Mouse (Mus musculus) lung, adult 10 weeks (tissue): Measurements from ENCODE around the gene Fastkd2. TPM values are rescaled to one million over a fixed set of nuclear protein-coding genes. Genes with fewer than 3 reads are reported as not detected.

Source experiments
- polyA plus RNA-seq: library from polyadenylated mRNA; stranded (reverse); fragments of 350-450 nt; fragmentation: Illumina TruSeq; extraction: RNeasy Lipid Tissue Mini Kit (QIAGEN cat#74804); gene quantifications from one replicate; pipeline ENCODE4 v1.2.3, GENCODE M21; 2014; ENCODE audit warnings: low read depth, low replicate concordance; ENCODE audit not compliant: insufficient read depth

The Fastkd2 gene
- polyA plus RNA-seq: 13.1 TPM

GRCm38 (mm10) chr1:63730240-63730771, at the start of gene Fastkd2, which contains the start of gene Mdh1b:
Gene Fastkd2, plus strand, starts transcription at chr1:63730614.
Gene Mdh1b, minus strand, starts transcription at chr1:63730318.

GRCm38 (mm10) chr1:63686827-63687226, 43.6 kb upstream of the Fastkd2 start, which contains the start of gene Dytn:
Gene Dytn, minus strand, starts transcription at chr1:63686927.

GRCm38 (mm10) chr1:63769167-63769566, 38.8 kb downstream of the Fastkd2 start, which contains the start of gene 4933402D24Rik:
Gene 4933402D24Rik, minus strand, starts transcription at chr1:63769267.

Other genes with a start within 250 kb of the Fastkd2 start
- gene Gm39653, start 114.6 kb upstream of the Fastkd2 start, polyA plus RNA-seq: not detected
- gene Dytn, start 43.7 kb upstream of the Fastkd2 start, polyA plus RNA-seq: 0.09 TPM
- 3.7 TPM for gene Mdh1b, start 296 bp upstream of the Fastkd2 start, polyA plus RNA-seq
- gene 4933402D24Rik, start 38.7 kb downstream of the Fastkd2 start, polyA plus RNA-seq: not detected